Mouse (Mus musculus) liver, adult 2 months (tissue): ENCODE measurements around the gene Asprv1. TPM values are rescaled to one million over a fixed set of nuclear protein-coding genes. Genes with fewer than 3 reads are reported as not detected.

Source experiments
- DNase-seq: peaks from one replicate; pipeline ENCODE4 v3.0.0-alpha.2; 2011; ENCODE audit warnings: low read depth, low spot score; ENCODE audit errors: extremely low read depth
- H3K27ac ChIP-seq: fragments of 200-500 bp; replicated peaks from 2 replicates; pipeline ENCODE4 v1.5.1; 2012; ENCODE audit warnings: low read depth, mild to moderate bottlenecking, control low read depth, inconsistent platforms, low read length; ENCODE audit not compliant: insufficient read depth
- H3K27me3 ChIP-seq: fragments of 200-500 bp; 2 replicates; pipeline ENCODE4 v1.6.1; 2012; ENCODE audit warnings: mild to moderate bottlenecking, moderate library complexity, low read length, inconsistent platforms; ENCODE audit not compliant: control insufficient read depth, insufficient read depth
- H3K36me3 ChIP-seq: fragments of 200-500 bp; 2 replicates; pipeline ENCODE4 v1.6.1; 2012; ENCODE audit warnings: low read length, inconsistent platforms; ENCODE audit not compliant: control insufficient read depth, insufficient read depth
- H3K4me1 ChIP-seq: fragments of 200-500 bp; 2 replicates; pipeline ENCODE4 v1.6.1; 2011; ENCODE audit warnings: low read length; ENCODE audit not compliant: control insufficient read depth, insufficient read depth
- H3K4me3 ChIP-seq: fragments of 200-500 bp; 2 replicates; pipeline ENCODE4 v1.5.1; 2011; ENCODE audit warnings: low read depth, mild to moderate bottlenecking, control low read depth, low read length, moderate library complexity; ENCODE audit not compliant: insufficient read depth
- H3K79me2 ChIP-seq: fragments of 200-500 bp; 2 replicates; pipeline ENCODE4 v1.6.1; 2012; ENCODE audit warnings: inconsistent platforms, mild to moderate bottlenecking, low read length, moderate library complexity; ENCODE audit not compliant: control insufficient read depth, insufficient read depth
- H3K9ac ChIP-seq: fragments of 200-500 bp; 2 replicates; pipeline ENCODE4 v1.6.1; 2012; ENCODE audit warnings: low read depth, mild to moderate bottlenecking, control low read depth, inconsistent platforms, low read length
- CTCF ChIP-seq: fragments of 200-500 bp; IDR thresholded peaks from 2 replicates; pipeline ENCODE4 v1.5.1; 2011; ENCODE audit warnings: low read depth, low read length, control low read depth
- POLR2A ChIP-seq: fragments of 200-500 bp; IDR thresholded peaks from 2 replicates; pipeline ENCODE4 v1.6.1; 2011; ENCODE audit warnings: low read length, control low read depth; ENCODE audit not compliant: insufficient read depth; ENCODE audit errors: extremely low read depth
- WGBS: fragments of 180-500 bp; shearing (Covaris S2); methylation state at CpG from one replicate; pipeline ENCODE4 v1.1.7; 2018; 5-methylcytosine and 5-hydroxymethylcytosine counted together
- polyA plus RNA-seq: library from polyadenylated mRNA; depleted of rRNA; stranded (reverse); fragments of >200 nt; gene quantifications from 2 replicates; pipeline ENCODE4 v1.2.3, GENCODE M21; 2012
- total RNA-seq: library from RNA; depleted of rRNA; stranded (reverse); fragments of >200 nt; gene quantifications from 2 replicates; pipeline ENCODE4 v1.2.3, GENCODE M21; 2014

The Asprv1 gene
- total and polyA plus RNA-seq, 2 experiments = 0.10 TPM; not detected in 1

DNA sequence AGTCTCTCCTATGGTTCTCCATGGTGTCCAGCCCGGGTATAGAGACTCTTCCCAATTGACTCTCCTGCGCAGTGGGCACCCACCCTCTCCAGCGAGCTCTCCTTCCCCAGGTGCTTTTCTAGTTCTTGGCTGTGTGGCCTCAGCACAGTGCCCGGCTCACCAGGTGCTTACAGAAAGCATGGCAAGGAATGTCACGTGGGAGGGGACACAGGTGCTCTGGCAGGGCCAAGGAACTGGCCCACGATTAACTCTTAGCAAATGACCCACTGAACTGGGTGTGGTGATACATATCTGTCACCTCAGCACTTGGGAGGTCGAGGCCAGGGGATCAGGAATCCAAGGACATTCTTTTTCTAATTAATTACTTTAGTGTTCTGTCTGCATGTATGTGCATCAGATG is 18.2 kb downstream of the Asprv1 start:
- no peak overlapping the region for H3K9ac ChIP-seq
- H3K27ac ChIP-seq = no peak overlapping the region
- H3K36me3 ChIP-seq = peaks cover 8% of the 10 kb centered on the region; the same call in 1 of the 2 replicates
- WGBS = 78% methylated on average over 7 of the region's 7 CpGs
- no peaks in the 10 kb centered on the region for H3K27me3 ChIP-seq
- no peaks in the 10 kb centered on the region for H3K4me1 ChIP-seq
- TF ChIP-seq POLR2A = no peak
- TF ChIP-seq CTCF = no peak
- no peak for DNase-seq
- H3K4me3 ChIP-seq = no peak overlapping the region
- no peaks in the 10 kb centered on the region for H3K79me2 ChIP-seq

DNA sequence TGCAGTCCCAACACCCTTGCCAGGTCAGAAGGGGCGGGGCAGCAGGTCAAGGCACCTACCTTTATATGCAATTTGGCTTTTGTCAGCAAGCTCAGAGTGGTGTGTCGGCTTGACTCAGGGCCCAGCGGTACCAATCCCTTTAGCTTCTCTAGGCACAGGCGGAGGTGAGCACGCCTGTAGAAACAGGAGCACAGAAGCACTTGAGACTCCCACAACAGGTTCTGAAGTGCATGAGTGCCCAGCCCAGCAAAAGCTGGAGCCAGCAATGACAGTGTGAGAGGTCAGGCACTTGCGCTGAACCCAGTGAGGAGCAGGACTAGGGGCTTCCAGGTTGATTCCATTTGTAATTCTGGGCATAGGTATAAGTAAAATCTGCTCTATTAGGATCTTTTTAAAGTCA is 25.1 kb downstream of the Asprv1 start:
- no peak for TF ChIP-seq CTCF
- no peak for TF ChIP-seq POLR2A
- no peak overlapping the region for H3K27ac ChIP-seq
- WGBS = 98% methylated on average over 6 of the region's 6 CpGs
- H3K79me2 ChIP-seq = no peaks in the 10 kb centered on the region
- DNase-seq = no peak
- no peaks in the 10 kb centered on the region for H3K27me3 ChIP-seq
- peaks cover 5% of the 10 kb centered on the region for H3K4me1 ChIP-seq
- H3K36me3 ChIP-seq = peaks cover 16% of the 10 kb centered on the region; the same call in 1 of the 2 replicates
- no peak overlapping the region for H3K4me3 ChIP-seq
- no peak overlapping the region for H3K9ac ChIP-seq

- Histone ChIP-seq H3K4me3 (no peak overlapping the region), H3K27me3 (no peaks in the 10 kb centered on the region), H3K27ac (no peak overlapping the region), H3K36me3 (peaks cover 18% of the 10 kb centered on the region; the same call in 1 of the 2 replicates), H3K79me2 (no peaks in the 10 kb centered on the region), H3K9ac (no peak overlapping the region), H3K4me1 (peaks cover 5% of the 10 kb centered on the region)
- TF ChIP-seq POLR2A = no peak
- no peak for TF ChIP-seq CTCF
- peak; percentile 52 for DNase-seq
- WGBS = 69% methylated on average over 9 of the region's 9 CpGs
These were observed 26.4 kb downstream of the Asprv1 start for GRCm38 (mm10) chr6:86654270-86654916.

- TF ChIP-seq POLR2A (no peak), CTCF (no peak)
- 87% methylated on average over 3 of the region's 3 CpGs for WGBS
- H3K9ac ChIP-seq = no peak overlapping the region
- H3K4me3 ChIP-seq = no peak overlapping the region
- peaks cover 5% of the 10 kb centered on the region for H3K4me1 ChIP-seq
- H3K27me3 ChIP-seq = no peaks in the 10 kb centered on the region
- no peaks in the 10 kb centered on the region for H3K79me2 ChIP-seq
- peaks cover 18% of the 10 kb centered on the region; the same call in 1 of the 2 replicates for H3K36me3 ChIP-seq
- H3K27ac ChIP-seq = no peak overlapping the region
- no peak for DNase-seq
These were observed 30.5 kb downstream of the Asprv1 start for GRCm38 (mm10) chr6:86658501-86658900.

DNA sequence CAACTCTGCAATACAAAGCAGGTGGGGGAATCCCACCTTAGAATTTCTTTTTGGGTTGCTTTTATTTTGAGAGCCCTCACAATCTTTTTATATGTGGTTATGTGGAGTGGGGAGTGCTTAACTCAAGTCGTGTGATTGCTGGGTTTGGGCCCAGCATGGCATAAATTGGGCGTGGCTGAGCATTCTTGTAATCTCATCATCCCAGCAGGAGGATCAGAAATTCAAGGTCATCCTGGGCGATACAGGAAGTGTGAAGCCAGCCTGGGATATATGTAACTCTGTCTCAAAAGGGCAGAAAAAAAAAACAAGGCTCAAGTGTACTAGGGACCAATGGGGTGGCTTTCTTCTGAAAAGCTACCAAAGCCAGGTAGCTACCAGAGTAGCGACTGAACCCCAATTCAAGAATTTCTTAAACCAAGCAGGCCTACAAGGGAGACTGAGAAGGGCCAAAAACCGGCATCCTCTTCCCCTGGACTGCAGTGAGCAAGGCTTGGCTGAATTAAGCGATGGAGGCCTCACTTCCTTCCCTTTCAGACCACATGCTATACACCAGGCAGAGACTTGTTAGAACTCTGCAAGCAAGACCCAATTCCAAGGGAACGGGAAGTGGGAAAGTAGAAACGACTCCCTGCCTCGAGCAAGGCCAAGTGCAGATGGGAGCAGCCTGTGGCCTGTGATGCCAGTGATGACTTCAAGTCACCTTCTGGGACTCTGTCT is 32.4 kb downstream of the Asprv1 start:
- H3K79me2 ChIP-seq = no peaks in the 10 kb centered on the region; the same call in 1 of the 2 replicates
- no peak overlapping the region for H3K4me3 ChIP-seq
- 69% methylated on average over 9 of the region's 9 CpGs for WGBS
- no peak for TF ChIP-seq POLR2A
- TF ChIP-seq CTCF = no peak
- H3K27me3 ChIP-seq = no peaks in the 10 kb centered on the region
- peaks cover 18% of the 10 kb centered on the region; the same call in 1 of the 2 replicates for H3K36me3 ChIP-seq
- H3K9ac ChIP-seq = no peak overlapping the region
- H3K27ac ChIP-seq = no peak overlapping the region
- peak; percentile 20 for DNase-seq
- H3K4me1 ChIP-seq = peaks cover 5% of the 10 kb centered on the region

- H3K27me3 ChIP-seq = no peaks in the 10 kb centered on the region
- no peak overlapping the region for H3K27ac ChIP-seq
- peak; percentile 73 for DNase-seq
- H3K4me1 ChIP-seq = peaks cover 12% of the 10 kb centered on the region
- TF ChIP-seq POLR2A (no peak), CTCF (no peak)
- no peak overlapping the region for H3K4me3 ChIP-seq
- H3K36me3 ChIP-seq = peaks cover 8% of the 10 kb centered on the region; the same call in 1 of the 2 replicates
- peaks cover 4% of the 10 kb centered on the region; the same call in 1 of the 2 replicates for H3K79me2 ChIP-seq
- 62% methylated on average over 5 of the region's 5 CpGs for WGBS
- H3K9ac ChIP-seq = no peak overlapping the region
These were observed 37.1 kb downstream of the Asprv1 start for GRCm38 (mm10) chr6:86665076-86665475.
